Mouse (Mus musculus) MEL (cell line): ENCODE results near the gene Unkl. TPM values are rescaled to one million over a fixed set of nuclear protein-coding genes. Genes with fewer than 3 reads are reported as not detected.
A peak's percentile ranks its signal among the peaks of the same experiment; 100 is the strongest.

Experiments used
- DNase-seq: peaks from one replicate; pipeline ENCODE4 v3.0.0; 2011; ENCODE audit warnings: low read depth, low spot score
- H3K27ac ChIP-seq: 2 replicates; pipeline ENCODE4 v1.5.1; 2012; ENCODE audit warnings: low read depth, mild to moderate bottlenecking, control low read depth, low read length, moderate library complexity; ENCODE audit not compliant: control insufficient read depth
- H3K27me3 ChIP-seq, 2 experiments: fragments of 150-350 bp in 1 of 2; sonication (generic) in 1 of 2; 2 replicates each; pipeline ENCODE4 v1.6.1; 2012; ENCODE audit warnings: low read length in 2 of 2, mild to moderate bottlenecking in 2 of 2, improper control_type of control experiment in 1 of 2, moderate library complexity in 1 of 2; ENCODE audit not compliant: insufficient read depth in 2 of 2, control insufficient read depth in 1 of 2
- H3K36me3 ChIP-seq, 2 experiments: 2 replicates each; pipeline ENCODE4 v1.6.1; 2012 to 2014; ENCODE audit warnings: low read length in 2 of 2, improper control_type of control experiment in 1 of 2, inconsistent platforms in 1 of 2, mild to moderate bottlenecking in 1 of 2; ENCODE audit not compliant: insufficient read depth in 2 of 2, control insufficient read depth in 1 of 2
- H3K4me1 ChIP-seq, 2 experiments: fragments of 150-350 bp in 1 of 2; sonication (generic) in 1 of 2; 2 replicates each; pipeline ENCODE4 v1.6.1; 2012; ENCODE audit warnings: low read length in 2 of 2, improper control_type of control experiment in 1 of 2, mild to moderate bottlenecking in 1 of 2; ENCODE audit not compliant: insufficient read depth in 2 of 2, control insufficient read depth in 1 of 2
- H3K4me3 ChIP-seq, 2 experiments: fragments of 150-350 bp in 1 of 2; sonication (generic) in 1 of 2; 2 replicates each; pipeline ENCODE4 v1.5.1; 2012; ENCODE audit warnings: low read depth in 2 of 2, low read length in 2 of 2, mild to moderate bottlenecking in 2 of 2, moderate library complexity in 2 of 2, control low read depth in 1 of 2, improper control_type of control experiment in 1 of 2; ENCODE audit not compliant: control insufficient read depth in 1 of 2, insufficient read depth in 1 of 2
- H3K79me2 ChIP-seq: 2 replicates; pipeline ENCODE4 v1.6.1; 2012; ENCODE audit warnings: mild to moderate bottlenecking, low read length, moderate library complexity; ENCODE audit not compliant: control insufficient read depth, poor library complexity, insufficient read depth
- H3K9ac ChIP-seq: 2 replicates; pipeline ENCODE4 v1.6.1; 2012; ENCODE audit warnings: low read depth, mild to moderate bottlenecking, control low read depth, low read length, moderate library complexity; ENCODE audit not compliant: control insufficient read depth, poor library complexity, severe bottlenecking
- H3K9me3 ChIP-seq: fragments of 150-350 bp; sonication (generic); replicated peaks from 2 replicates; pipeline ENCODE4 v1.6.1; 2012; ENCODE audit warnings: mild to moderate bottlenecking, low read length, improper control_type of control experiment, moderate library complexity; ENCODE audit not compliant: insufficient read depth
- BHLHE40 ChIP-seq: IDR thresholded peaks from 2 replicates; pipeline ENCODE4 v1.6.1; 2012; ENCODE audit warnings: low read depth, mild to moderate bottlenecking, inconsistent platforms, low read length, improper control_type of control experiment, borderline replicate concordance
- CHD2 ChIP-seq: IDR thresholded peaks from 2 replicates; pipeline ENCODE4 v1.6.1; 2011; ENCODE audit warnings: low read length, improper control_type of control experiment
- EP300 ChIP-seq, 2 experiments: IDR thresholded peaks; 2 replicates each; pipeline ENCODE4 v1.6.1; 2011; ENCODE audit warnings: improper control_type of control experiment in 2 of 2, low read length in 2 of 2, low read depth in 1 of 2, mild to moderate bottlenecking in 1 of 2
- ETS1 ChIP-seq: IDR thresholded peaks from 2 replicates; pipeline ENCODE4 v1.6.1; 2012; ENCODE audit warnings: low read depth, mild to moderate bottlenecking, inconsistent platforms, low read length, improper control_type of control experiment, moderate library complexity
- KAT2A ChIP-seq: conservative IDR thresholded peaks from 2 replicates; pipeline ENCODE4 v1.6.1; 2012; ENCODE audit warnings: low read depth, low read length, improper control_type of control experiment, inconsistent platforms
- MXI1 ChIP-seq: IDR thresholded peaks from 2 replicates; pipeline ENCODE4 v1.6.1; 2011; ENCODE audit warnings: mild to moderate bottlenecking, low read depth, low read length, improper control_type of control experiment
- MYB ChIP-seq: IDR thresholded peaks from 2 replicates; pipeline ENCODE4 v1.6.1; 2011; ENCODE audit warnings: mild to moderate bottlenecking, low read depth, low read length, improper control_type of control experiment
- MYC ChIP-seq: IDR thresholded peaks from 2 replicates; pipeline ENCODE4 v1.6.1; 2011; ENCODE audit warnings: low read depth, mild to moderate bottlenecking, low read length, improper control_type of control experiment, moderate library complexity
- NRF1 ChIP-seq: IDR thresholded peaks from 2 replicates; pipeline ENCODE4 v1.6.1; 2014; ENCODE audit warnings: low read depth, mild to moderate bottlenecking, inconsistent platforms, low read length, improper control_type of control experiment, moderate library complexity; ENCODE audit not compliant: poor library complexity, insufficient read depth, severe bottlenecking
- POLR2A ChIP-seq, 2 experiments: IDR thresholded peaks; 2 replicates each; pipeline ENCODE4 v1.6.1; 2011 to 2012; ENCODE audit warnings: low read length in 2 of 2, mild to moderate bottlenecking in 2 of 2, control low read depth in 1 of 2, improper control_type of control experiment in 1 of 2, low read depth in 1 of 2, moderate library complexity in 1 of 2; ENCODE audit not compliant: control insufficient read depth in 1 of 2, insufficient read depth in 1 of 2, poor library complexity in 1 of 2
- POLR2AphosphoS5 ChIP-seq: IDR thresholded peaks from 2 replicates; pipeline ENCODE4 v1.6.1; 2012; ENCODE audit warnings: low read depth, borderline replicate concordance, mild to moderate bottlenecking, inconsistent platforms, low read length, moderate library complexity, mixed read lengths
- RCOR1 ChIP-seq: IDR thresholded peaks from 2 replicates; pipeline ENCODE4 v1.6.1; 2012; ENCODE audit warnings: low read depth, mild to moderate bottlenecking, inconsistent platforms, low read length, improper control_type of control experiment
- TBP ChIP-seq: IDR thresholded peaks from 2 replicates; pipeline ENCODE4 v1.8.0; 2011; ENCODE audit warnings: low read depth, low read length, improper control_type of control experiment
- TCF12 ChIP-seq: IDR thresholded peaks from 2 replicates; pipeline ENCODE4 v1.6.1; 2014; ENCODE audit warnings: low read depth, mild to moderate bottlenecking, inconsistent platforms, low read length, improper control_type of control experiment, moderate library complexity
- UBTF ChIP-seq: IDR thresholded peaks from 2 replicates; pipeline ENCODE4 v1.6.1; 2012; ENCODE audit warnings: low read depth, mild to moderate bottlenecking, inconsistent platforms, low read length, improper control_type of control experiment, moderate library complexity, borderline replicate concordance; ENCODE audit not compliant: insufficient read depth
- USF2 ChIP-seq, 2 experiments: IDR thresholded peaks; 2 replicates each; pipeline ENCODE4 v1.6.1; 2011 to 2012; ENCODE audit warnings: improper control_type of control experiment in 2 of 2, low read length in 2 of 2, borderline replicate concordance in 1 of 2, inconsistent platforms in 1 of 2, low read depth in 1 of 2, mild to moderate bottlenecking in 1 of 2; ENCODE audit not compliant: insufficient read depth in 1 of 2
- ZKSCAN1 ChIP-seq: IDR thresholded peaks from 2 replicates; pipeline ENCODE4 v1.6.1; 2012; ENCODE audit warnings: low read depth, mild to moderate bottlenecking, inconsistent platforms, low read length, improper control_type of control experiment, moderate library complexity
- ZNF384 ChIP-seq: IDR thresholded peaks from 2 replicates; pipeline ENCODE4 v1.6.1; 2012; ENCODE audit warnings: low read depth, mild to moderate bottlenecking, inconsistent platforms, low read length, improper control_type of control experiment
- polyA plus RNA-seq, 2 experiments: library from polyadenylated mRNA; stranded (reverse) in 1 of 2; unstranded in 1 of 2; fragments of >175 nt in 1 of 2; fragments of >200 nt in 1 of 2; gene quantifications; 2 replicates each; pipeline versions ENCODE4 v1.2.1 to v1.2.4; 2012; ENCODE audit warnings: low replicate concordance in 2 of 2, low read depth in 1 of 2; ENCODE audit not compliant: insufficient read length in 2 of 2, insufficient read depth in 1 of 2, missing spikeins in 1 of 2
- total RNA-seq: library from RNA; depleted of rRNA; stranded (reverse); fragments of 300-350 nt; gene quantifications from 2 replicates; pipeline ENCODE4 v1.2.3, GENCODE M21; 2012

Unkl gene
- total and polyA plus RNA-seq, 3 experiments, result 18.0 to 42.4 TPM; not detected in 1

- TF ChIP-seq ZKSCAN1 (0 out of 2 replicates have a peak, but pooled peaks have one; percentile 38), POLR2A (IDR thresholded peaks at IDR 0.05; ENCODE audit: control insufficient read depth in 1 of 2, insufficient read depth in 1 of 2, low read depth in 1 of 2, low read length in 2 of 2, poor library complexity in 1 of 2) (peak; percentile 44 to 63; a peak in 1 of 4 replicates), NRF1 (peak; percentile 76), POLR2AphosphoS5 (no peak)
Observed at GRCm38 (mm10) chr17:25188150-25189031, at the start of gene Unkl (continued).

GRCm38 (mm10) chr17:25138803-25139202 is 49.4 kb upstream of the Unkl start:
- TF ChIP-seq MYC (no peak), USF2 (IDR thresholded peaks at IDR 0.05; ENCODE audit: borderline replicate concordance in 1 of 2, insufficient read depth in 1 of 2, low read depth in 1 of 2, low read length in 2 of 2) (no peak), RCOR1 (no peak), EP300 (IDR thresholded peaks at IDR 0.05; ENCODE audit: low read depth in 1 of 2, low read length in 2 of 2) (no peak), TBP (no peak), CHD2 (no peak), KAT2A (no peak), NRF1 (no peak), POLR2A (IDR thresholded peaks at IDR 0.05; ENCODE audit: control insufficient read depth in 1 of 2, insufficient read depth in 1 of 2, low read depth in 1 of 2, low read length in 2 of 2, poor library complexity in 1 of 2) (no peak), ETS1 (no peak), ZNF384 (no peak), BHLHE40 (no peak), MXI1 (no peak), POLR2AphosphoS5 (no peak), MYB (no peak), TCF12 (no peak), UBTF (no peak)
- DNase-seq, result no peak
- Histone ChIP-seq H3K27ac (no peak overlapping the region), H3K9ac (no peak overlapping the region), H3K27me3 (no peaks in the 10 kb centered on the region), H3K36me3 (peaks cover 0 to 6% of the 10 kb centered on the region in 2 experiments; a peak in 2 of 4 replicates), H3K4me3 (no peak overlapping the region), H3K9me3 (no peaks in the 10 kb centered on the region), H3K79me2 (peaks cover 18% of the 10 kb centered on the region), H3K4me1 (peaks cover 0 to 10% of the 10 kb centered on the region in 2 experiments; a peak in 2 of 4 replicates)
